Mouse (Mus musculus) urinary bladder, adult 2 months (tissue): Measurements from ENCODE around the gene Olfr1036. TPM values are rescaled to one million over a fixed set of nuclear protein-coding genes. Genes with fewer than 3 reads are reported as not detected.
"Not testable (repeated sequence)": the region's sequence is repeated elsewhere in the genome, so short reads cannot be mapped to it uniquely, and the experiment has no call there.

Experiments
- DNase-seq: peaks from one replicate; pipeline ENCODE4 v3.0.0; 2022; ENCODE audit warnings: low spot score
- polyA plus RNA-seq: library from polyadenylated mRNA; depleted of rRNA; stranded (reverse); fragments of >200 nt; gene quantifications from 2 replicates; pipeline ENCODE4 v1.2.3, GENCODE M21; 2012; rRNA removed

Olfr1036 gene
- not detected in 2 replicates for polyA plus RNA-seq

DNA sequence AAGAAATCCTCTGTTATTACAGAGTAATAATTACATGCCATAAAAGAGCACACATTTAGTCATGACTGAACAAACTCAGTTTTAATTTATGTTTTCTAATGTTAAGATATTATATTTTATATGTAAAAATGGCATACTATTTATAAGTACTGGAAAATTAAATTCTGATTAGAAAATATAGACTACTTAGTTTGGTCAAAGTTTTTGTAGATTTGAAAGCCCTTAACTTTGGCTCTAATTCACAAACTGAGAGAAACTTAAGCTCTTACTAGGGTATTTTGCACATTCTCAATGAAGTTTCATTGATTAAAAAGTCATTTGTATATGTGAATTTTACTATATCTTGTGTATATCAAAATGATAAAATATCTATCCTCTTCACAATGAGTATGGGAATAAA lies at the start of gene Olfr1036:
Olfr1036 (plus strand) TSS at position 301 of the 400 bp plus-strand sequence.
- not testable (repeated sequence) for DNase-seq

- DNase-seq, result no peak
Observed at GRCm38 (mm10) chr2:86045561-86045960, 28.2 kb upstream of the Olfr1036 start, which contains the start of gene Olfr1034. TSS of gene Olfr1034 (plus strand) at chr2:86045861.

GRCm38 (mm10) chr2:86050777-86051176 lies 23.0 kb upstream of the Olfr1036 start:
- DNase-seq, result not testable (repeated sequence)

GRCm38 (mm10) chr2:86063766-86064165 lies 10.0 kb upstream of the Olfr1036 start:
- DNase-seq, result not testable (repeated sequence)

DNA sequence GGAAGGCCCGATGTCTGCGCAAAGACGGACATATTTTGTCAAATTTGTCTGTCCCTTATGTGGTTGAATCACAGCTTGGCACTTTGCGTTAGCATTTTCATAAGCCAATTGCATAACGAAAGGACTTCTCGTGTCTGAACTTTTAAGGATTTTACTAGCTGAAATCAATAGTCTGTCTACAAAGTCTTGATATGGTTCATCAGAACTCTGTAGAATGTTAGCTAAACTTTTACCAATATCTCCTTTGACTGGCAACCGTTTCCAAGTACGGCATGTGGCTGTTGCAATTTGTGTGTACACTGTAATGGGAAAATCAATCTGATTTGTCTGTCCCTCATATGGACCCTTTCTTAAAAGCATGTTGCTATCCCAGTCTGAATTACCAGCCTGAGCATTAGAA lies 3.6 kb upstream of the Olfr1036 start:
- no peak for DNase-seq

DNA sequence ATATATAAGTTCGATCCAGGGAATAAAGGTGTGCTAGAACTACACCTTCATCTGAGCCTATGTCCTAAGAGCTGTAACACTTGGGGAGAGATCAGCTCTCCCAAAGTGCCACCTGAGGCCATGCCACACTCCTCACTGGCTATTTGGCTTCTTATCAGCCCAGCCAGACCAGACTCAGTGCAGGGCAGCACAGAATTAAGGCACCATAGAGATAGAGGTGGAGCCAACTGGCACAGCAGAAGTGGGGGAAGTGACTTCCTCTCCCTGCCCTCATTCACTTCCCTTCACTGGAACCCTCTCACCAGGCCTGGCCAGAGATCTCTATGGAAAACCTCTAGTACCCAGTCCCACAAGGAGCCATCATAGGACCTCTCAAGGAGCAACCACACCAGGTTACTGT lies 6.7 kb downstream of the Olfr1036 start:
- DNase-seq, result not testable (repeated sequence)

DNA sequence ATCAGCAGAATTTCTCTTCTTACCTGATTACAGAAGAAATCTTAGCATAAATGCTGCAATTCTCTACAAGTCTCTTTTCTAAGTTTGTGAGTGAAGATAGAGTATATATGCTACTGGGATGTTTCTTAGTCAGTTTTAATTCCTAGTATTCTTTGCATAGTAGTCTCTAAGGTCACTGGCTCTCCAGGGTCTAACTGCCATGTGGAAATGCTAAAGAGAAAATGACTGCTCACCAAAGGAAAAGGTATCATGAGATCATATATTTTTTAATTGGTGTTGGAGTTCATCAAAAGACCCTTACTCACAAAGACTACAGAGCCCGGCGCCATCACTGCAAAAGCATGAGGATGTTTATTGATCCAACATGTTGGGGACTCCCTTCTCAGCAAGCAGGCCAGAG lies 13.5 kb downstream of the Olfr1036 start, which contains the start of gene Olfr1037:
Olfr1037 (minus strand) TSS at position 101 of the 400 bp plus-strand sequence.
- DNase-seq, result no peak

Other genes with a start within 250 kb of the Olfr1036 start
- gene Olfr1019, start 228.5 kb upstream of the Olfr1036 start, polyA plus RNA-seq, result not detected in 2 replicates
- gene Olfr1020, start 227.0 kb upstream of the Olfr1036 start, polyA plus RNA-seq, result not detected in 2 replicates
- not detected in 2 replicates for gene Olfr1022, start 205.4 kb upstream of the Olfr1036 start, polyA plus RNA-seq
- not detected in 2 replicates for gene Olfr1023, start 188.4 kb upstream of the Olfr1036 start, polyA plus RNA-seq
- gene Olfr1024, start 168.9 kb upstream of the Olfr1036 start, polyA plus RNA-seq, result not detected in 2 replicates
- gene Olfr1025-ps1, start 158.8 kb upstream of the Olfr1036 start, polyA plus RNA-seq, result not detected in 2 replicates
- not detected in 2 replicates for gene Olfr1026, start 152.4 kb upstream of the Olfr1036 start, polyA plus RNA-seq
- gene Olfr1028, start 123.6 kb upstream of the Olfr1036 start, polyA plus RNA-seq, result not detected in 2 replicates
- 0.04 TPM in 1 of 2 replicates, not detected in the other for gene Olfr1029, start 100.1 kb upstream of the Olfr1036 start, polyA plus RNA-seq
- gene Olfr1030, start 94.7 kb upstream of the Olfr1036 start, polyA plus RNA-seq, result not detected in 2 replicates
- not detected in 2 replicates for gene Olfr1031, start 83.7 kb upstream of the Olfr1036 start, polyA plus RNA-seq
- gene Olfr1032, start 68.5 kb upstream of the Olfr1036 start, polyA plus RNA-seq, result not detected in 2 replicates
- gene Olfr1033, start 53.4 kb upstream of the Olfr1036 start, polyA plus RNA-seq, result 3.9 and 4.5 TPM in 2 replicates
- gene Olfr1034, start 28.1 kb upstream of the Olfr1036 start, polyA plus RNA-seq, result 0.68 and 0.85 TPM in 2 replicates
- gene Olfr1037, start 13.4 kb downstream of the Olfr1036 start, polyA plus RNA-seq, result not detected in 2 replicates
- gene Olfr1039, start 61.9 kb downstream of the Olfr1036 start, polyA plus RNA-seq, result not detected in 2 replicates
- gene Olfr1040, start 72.7 kb downstream of the Olfr1036 start, polyA plus RNA-seq, result not detected in 2 replicates
- gene Olfr1042, start 87.8 kb downstream of the Olfr1036 start, polyA plus RNA-seq, result not detected in 2 replicates
- not detected in 2 replicates for gene Olfr1043, start 93.5 kb downstream of the Olfr1036 start, polyA plus RNA-seq
- gene Olfr1044, start 103.8 kb downstream of the Olfr1036 start, polyA plus RNA-seq, result not detected in 2 replicates
- gene Olfr52, start 111.7 kb downstream of the Olfr1036 start, polyA plus RNA-seq, result not detected in 2 replicates
- gene Olfr1045, start 129.0 kb downstream of the Olfr1036 start, polyA plus RNA-seq, result not detected in 2 replicates
- not detected in 2 replicates for gene Olfr1046, start 145.3 kb downstream of the Olfr1036 start, polyA plus RNA-seq
- gene Olfr1047, start 157.4 kb downstream of the Olfr1036 start, polyA plus RNA-seq, result not detected in 2 replicates
- not detected in 2 replicates for gene Olfr1048, start 166.3 kb downstream of the Olfr1036 start, polyA plus RNA-seq
- gene Olfr1049, start 184.3 kb downstream of the Olfr1036 start, polyA plus RNA-seq, result not detected in 2 replicates
- gene Olfr1051, start 205.1 kb downstream of the Olfr1036 start, polyA plus RNA-seq, result not detected in 2 replicates
- gene Olfr1052, start 218.5 kb downstream of the Olfr1036 start, polyA plus RNA-seq, result not detected in 2 replicates
- gene Olfr1053, start 241.3 kb downstream of the Olfr1036 start, polyA plus RNA-seq, result not detected in 2 replicates